Mouse (Mus musculus) limb, embryonic 13.5 days (tissue): ENCODE data around the gene Spaca6. TPM values are rescaled to one million over a fixed set of nuclear protein-coding genes. Genes with fewer than 3 reads are reported as not detected.

Experiments
- ATAC-seq: fragments of 200-750 bp; cut with Nextera tagmentation; 2 replicates; pipeline ENCODE4 v1.8.0; 2017; ENCODE audit warnings: low read depth, moderate number of reproducible peaks, moderate TSS enrichment; ENCODE audit not compliant: low FRiP score
- H3K27ac ChIP-seq: fragments of 300-500 bp; sonication (generic); 2 replicates; pipeline ENCODE4 v1.5.1; 2015; ENCODE audit warnings: inconsistent platforms, mild to moderate bottlenecking, moderate library complexity
- H3K27me3 ChIP-seq: fragments of 300-500 bp; sonication (generic); 2 replicates; pipeline ENCODE4 v1.6.1; 2015; ENCODE audit warnings: mild to moderate bottlenecking, inconsistent platforms
- H3K36me3 ChIP-seq: fragments of 300-500 bp; sonication (generic); 2 replicates; pipeline ENCODE4 v1.6.1; 2015; ENCODE audit warnings: inconsistent platforms, mild to moderate bottlenecking, moderate library complexity
- H3K4me1 ChIP-seq: fragments of 300-500 bp; sonication (generic); 2 replicates; pipeline ENCODE4 v1.6.1; 2015; ENCODE audit warnings: inconsistent platforms
- H3K4me2 ChIP-seq: fragments of 300-500 bp; sonication (generic); replicated peaks from 2 replicates; pipeline ENCODE4 v1.6.1; 2015; ENCODE audit warnings: inconsistent platforms, mild to moderate bottlenecking, moderate library complexity
- H3K4me3 ChIP-seq: fragments of 300-500 bp; sonication (generic); 2 replicates; pipeline ENCODE4 v1.5.1; 2015; ENCODE audit warnings: moderate library complexity, mild to moderate bottlenecking, inconsistent platforms
- H3K9ac ChIP-seq: fragments of 300-500 bp; sonication (generic); 2 replicates; pipeline ENCODE4 v1.6.1; 2015; ENCODE audit warnings: mild to moderate bottlenecking, inconsistent platforms
- H3K9me3 ChIP-seq: fragments of 300-500 bp; sonication (generic); 2 replicates; pipeline ENCODE4 v1.6.1; 2016; ENCODE audit warnings: inconsistent platforms
- WGBS: fragments of 180-500 bp; shearing (Covaris S2); methylation state at CpG from one replicate; pipeline ENCODE4 v1.1.7; 2015; 5-methylcytosine and 5-hydroxymethylcytosine counted together
- microRNA counts: library from miRNA; unstranded; fragments of <30 nt; microRNA quantifications from one replicate; lab custom pipeline; 2016
- microRNA-seq: library from miRNA; unstranded; fragments of <30 nt; microRNA quantifications from one replicate; pipeline ENCODE4, GENCODE M21; 2016
- polyA plus RNA-seq: library from polyadenylated mRNA; unstranded; fragments of >200 nt; fragmentation: Nextera tagmentation; extraction: Ambion mirVana; gene quantifications from 2 replicates; pipeline ENCODE4 v1.2.1, GENCODE M21; 2015

Gene Spaca6
- polyA plus RNA-seq, 1 experiment from 2014 or later: 56.0 TPM

- 88% methylated on average over 1 of the region's 1 CpGs for WGBS
- no peak for ATAC-seq
- H3K4me3 ChIP-seq: no peak overlapping the region
- H3K27ac ChIP-seq: no peak overlapping the region
- H3K27me3 ChIP-seq: no peaks in the 10 kb centered on the region
- H3K4me2 ChIP-seq: no peak overlapping the region
- H3K9me3 ChIP-seq: no peaks in the 10 kb centered on the region
- no peak overlapping the region for H3K9ac ChIP-seq
- no peaks in the 10 kb centered on the region for H3K36me3 ChIP-seq
- no peaks in the 10 kb centered on the region for H3K4me1 ChIP-seq
Observed at GRCm38 (mm10) chr17:17879347-17879746, 52.4 kb downstream of the Spaca6 start.

GRCm38 (mm10) chr17:17882672-17883071 lies 55.7 kb downstream of the Spaca6 start:
- H3K4me2 ChIP-seq: no peak overlapping the region
- H3K27me3 ChIP-seq: no peaks in the 10 kb centered on the region
- WGBS: 79% methylated on average over 3 of the region's 3 CpGs
- H3K4me3 ChIP-seq: no peak overlapping the region
- no peaks in the 10 kb centered on the region for H3K9me3 ChIP-seq
- H3K9ac ChIP-seq: no peak overlapping the region
- no peaks in the 10 kb centered on the region for H3K4me1 ChIP-seq
- no peak overlapping the region for H3K27ac ChIP-seq
- ATAC-seq: no peak
- H3K36me3 ChIP-seq: no peaks in the 10 kb centered on the region

GRCm38 (mm10) chr17:17883840-17884239 lies 56.9 kb downstream of the Spaca6 start, which contains the start of gene Fpr1:
Fpr1 (minus strand) TSS chr17:17883940.
- 64% methylated on average over 1 of the region's 1 CpGs for WGBS

DNA sequence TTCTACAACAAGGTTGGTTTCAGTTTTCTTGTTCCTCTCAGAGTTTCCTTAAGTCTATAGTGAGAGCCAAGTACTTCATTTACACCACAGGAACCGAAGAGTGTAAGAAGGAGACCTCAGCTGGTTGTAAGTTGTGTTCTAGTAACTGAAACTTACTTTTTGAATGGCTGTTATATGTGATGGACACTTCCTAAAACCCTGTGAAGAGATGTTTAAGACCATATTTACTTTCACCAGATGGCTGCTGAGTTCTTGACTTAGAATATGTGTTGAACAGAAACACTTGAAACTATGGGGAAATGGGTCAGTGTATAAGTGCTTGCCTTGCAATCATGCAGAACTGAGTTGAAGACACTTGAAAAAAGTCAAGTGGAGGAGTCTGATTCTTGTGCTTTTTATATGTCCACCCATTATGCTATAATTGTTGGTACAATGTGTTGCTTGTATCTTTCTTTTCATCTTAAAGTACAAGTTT lies 60.9 kb downstream of the Spaca6 start, which contains the start of the genes Fpr2 and Fpr3:
Gene Fpr2 (plus strand): TSS at position 51 of the 475 bp plus-strand sequence.
Gene Fpr3 (plus strand): TSS at position 79 of the 475 bp plus-strand sequence.
- Histone ChIP-seq H3K4me2 (no peak within 1 kb of the TSS), H3K27me3 (no peaks in the 10 kb centered on the region), H3K27ac (no peak within 1 kb of the TSS), H3K36me3 (no peaks in the 10 kb centered on the region), H3K4me1 (no peaks in the 10 kb centered on the region), H3K4me3 (no peak within 1 kb of the TSS), H3K9ac (no peak within 1 kb of the TSS), H3K9me3 (no peaks in the 10 kb centered on the region)
- WGBS: 62% methylated on average over 1 of the region's 1 CpGs
- ATAC-seq: no peak

More at GRCm38 (mm10) chr17:17883840-17884239, 56.9 kb downstream of the Spaca6 start, which contains the start of gene Fpr1:
- H3K4me1 ChIP-seq: no peaks in the 10 kb centered on the region
- H3K4me3 ChIP-seq: no peak within 1 kb of the TSS
- H3K36me3 ChIP-seq: no peaks in the 10 kb centered on the region
- ATAC-seq: no peak
- no peak within 1 kb of the TSS for H3K9ac ChIP-seq
- H3K27ac ChIP-seq: no peak within 1 kb of the TSS
- no peaks in the 10 kb centered on the region for H3K9me3 ChIP-seq
- H3K4me2 ChIP-seq: no peak within 1 kb of the TSS
- no peaks in the 10 kb centered on the region for H3K27me3 ChIP-seq

GRCm38 (mm10) chr17:17889732-17890425 lies 62.9 kb downstream of the Spaca6 start:
- no peak for ATAC-seq
- no peak overlapping the region for H3K27ac ChIP-seq
- H3K4me1 ChIP-seq: no peaks in the 10 kb centered on the region
- H3K9ac ChIP-seq: no peak overlapping the region
- H3K9me3 ChIP-seq: no peaks in the 10 kb centered on the region
- 91% methylated on average over 2 of the region's 2 CpGs for WGBS
- H3K36me3 ChIP-seq: no peaks in the 10 kb centered on the region
- H3K4me3 ChIP-seq: no peak overlapping the region
- no peak overlapping the region for H3K4me2 ChIP-seq
- no peaks in the 10 kb centered on the region for H3K27me3 ChIP-seq

MicroRNAs encoded within 50 kb of the gene (microRNA counts, 519-probe panel; counts per million panel counts)
- microRNA mmu-let-7e (lab: Ali Mortazavi, UCI) (5,234 counts per million, percentile 95 among the panel's probes with 10 or more counts), microRNA mmu-miR-125a-3p (lab: Ali Mortazavi, UCI) (3,492 counts per million, percentile 63 among the panel's probes with 10 or more counts), microRNA mmu-miR-125a-5p (lab: Ali Mortazavi, UCI) (5,609 counts per million, percentile 98 among the panel's probes with 10 or more counts), microRNA mmu-miR-99b (lab: Ali Mortazavi, UCI) (4,804 counts per million, percentile 92 among the panel's probes with 10 or more counts)

Small RNA genes lying within 50 kb of the gene (microRNA-seq; reads per million reads assigned to microRNA genes)
- not detected for gene Gm25927
- 3,732 reads per million, percentile 88 among the genes with 10 or more reads in this experiment for gene Mir125a
- gene Mir99b: 25,606 reads per million, percentile 97 among the genes with 10 or more reads in this experiment
- not detected for gene Mirlet7e

Other genes starting within 250 kb of the Spaca6 start
- gene Lnpep, start 202.1 kb upstream of the Spaca6 start, polyA plus RNA-seq: 12.0 and 12.3 TPM in 2 replicates
- not detected in 2 replicates for gene Vmn2r90, start 123.4 kb upstream of the Spaca6 start, polyA plus RNA-seq
- gene Has1, start 28.0 kb downstream of the Spaca6 start, polyA plus RNA-seq: 1.5 and 1.7 TPM in 2 replicates
- gene Fpr1, start 56.8 kb downstream of the Spaca6 start, polyA plus RNA-seq: not detected in 2 replicates
- gene Fpr2, start 60.7 kb downstream of the Spaca6 start, polyA plus RNA-seq: not detected in 2 replicates
- not detected in 2 replicates for gene Fpr3, start 60.7 kb downstream of the Spaca6 start, polyA plus RNA-seq
- not detected in 2 replicates for gene Fpr-rs4, start 194.6 kb downstream of the Spaca6 start, polyA plus RNA-seq
- gene Vmn2r124, start 222.3 kb downstream of the Spaca6 start, polyA plus RNA-seq: not detected in 2 replicates